ENCODE assay signal across 8 mouse cellular contexts in the genomic region with DNA sequence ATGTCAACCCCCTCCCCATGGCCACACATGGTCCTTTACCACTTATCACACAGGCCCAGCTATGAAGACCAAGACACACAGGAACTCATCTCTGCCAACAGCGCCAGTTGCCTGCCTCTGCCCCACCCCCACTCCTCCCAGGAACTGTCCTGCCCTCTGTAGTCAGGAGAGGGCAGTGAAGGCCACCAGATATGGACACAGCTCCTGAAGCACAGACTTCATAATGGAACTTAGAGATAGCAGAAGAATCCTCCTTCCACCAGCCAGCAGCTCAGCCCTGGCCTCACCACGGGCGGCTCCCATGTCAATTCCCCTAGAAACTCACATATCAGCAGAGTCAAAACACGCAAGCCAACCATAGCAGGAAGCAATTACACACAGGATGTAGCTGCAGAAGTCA. TPM values are rescaled to one million over a fixed set of nuclear protein-coding genes. Genes with fewer than 3 reads are reported as not detected.
DNase-seq lines count a peak whose midpoint lies in the region; ATAC-seq and TF ChIP-seq lines count a peak whose summit lies in the region.

No protein-coding gene starts in this region.

- H3K9ac ChIP-seq in kidney, postnatal 0 days (ENCODE audit: low read depth, low read length), result no peak overlapping the region
- no peak overlapping the region for H3K9ac ChIP-seq in embryonic facial prominence, embryonic 14.5 days (ENCODE audit: low read depth, low read length)
- H3K9ac ChIP-seq in hindbrain, embryonic 16.5 days (ENCODE audit: low read depth, low read length), result no peak overlapping the region
- no peak overlapping the region for H3K9ac ChIP-seq in liver, postnatal 0 days (replicated peaks)

- no peak overlapping the region for H3K27ac ChIP-seq in kidney, postnatal 0 days
- no peak overlapping the region for H3K27ac ChIP-seq in embryonic facial prominence, embryonic 14.5 days (replicated peaks; ENCODE audit: low read depth, low read length)
- H3K27ac ChIP-seq in hindbrain, embryonic 16.5 days (ENCODE audit: low read depth, low read length), result no peak overlapping the region
- no peak overlapping the region for H3K27ac ChIP-seq in liver, postnatal 0 days (ENCODE audit: low read depth)

- WGBS in kidney, postnatal 0 days, result 24% methylated on average over 4 of the region's 4 CpGs
- 17% methylated on average over 4 of the region's 4 CpGs for WGBS in embryonic facial prominence, embryonic 14.5 days
- WGBS in hindbrain, embryonic 16.5 days, result 28% methylated on average over 4 of the region's 4 CpGs
- 11% methylated on average over 4 of the region's 4 CpGs for WGBS in liver, postnatal 0 days (ENCODE audit: insufficient replicate concordance)

- DNase-seq in kidney, postnatal 0 days (ENCODE audit: low spot score), result peak; percentile 78
- no peak for DNase-seq in kidney, adult 11 months
- peak; percentile 63 to 77 for DNase-seq in adrenal gland, postnatal 36 days
- DNase-seq in embryonic facial prominence, embryonic 14.5 days (ENCODE audit: low spot score), result peak; percentile 21
- peak; percentile 56 for DNase-seq in liver, postnatal 0 days
- peak; percentile 23 for DNase-seq in right cerebral cortex, postnatal 25 days
- DNase-seq in thymus, postnatal 10 days (ENCODE audit: low spot score in 2 of 2), result no peak

- no peak overlapping the region for H3K4me3 ChIP-seq in kidney, postnatal 0 days (replicated peaks; ENCODE audit: low read depth, low read length)
- no peak overlapping the region for H3K4me3 ChIP-seq in embryonic facial prominence, embryonic 14.5 days (ENCODE audit: low read depth, low read length)
- no peak overlapping the region for H3K4me3 ChIP-seq in hindbrain, embryonic 16.5 days (ENCODE audit: low read length)
- no peak overlapping the region for H3K4me3 ChIP-seq in liver, postnatal 0 days (ENCODE audit: low read depth, low read length)

- no peaks in the 10 kb centered on the region for H3K27me3 ChIP-seq in kidney, postnatal 0 days (ENCODE audit: insufficient read depth, low read length)
- H3K27me3 ChIP-seq in embryonic facial prominence, embryonic 14.5 days (replicated peaks; ENCODE audit: control insufficient read depth, insufficient read depth, low read length), result no peaks in the 10 kb centered on the region
- peaks cover 2% of the 10 kb centered on the region; the same call in 1 of the 2 replicates for H3K27me3 ChIP-seq in hindbrain, embryonic 16.5 days (replicated peaks; ENCODE audit: control insufficient read depth, insufficient read depth, low read length)
- H3K27me3 ChIP-seq in liver, postnatal 0 days (ENCODE audit: insufficient read depth, low read length), result no peaks in the 10 kb centered on the region

- no peaks in the 10 kb centered on the region for H3K4me1 ChIP-seq in kidney, postnatal 0 days (replicated peaks; ENCODE audit: insufficient read depth, low read length)
- H3K4me1 ChIP-seq in embryonic facial prominence, embryonic 14.5 days (ENCODE audit: control insufficient read depth, insufficient read depth, low read length), result no peaks in the 10 kb centered on the region; the same call in 1 of the 2 replicates
- peaks cover 16% of the 10 kb centered on the region for H3K4me1 ChIP-seq in hindbrain, embryonic 16.5 days (ENCODE audit: control insufficient read depth, insufficient read depth, low read depth, low read length)
- H3K4me1 ChIP-seq in liver, postnatal 0 days (ENCODE audit: insufficient read depth), result no peaks in the 10 kb centered on the region

- no peaks in the 10 kb centered on the region for H3K9me3 ChIP-seq in kidney, postnatal 0 days (replicated peaks; ENCODE audit: low read length)
- no peaks in the 10 kb centered on the region for H3K9me3 ChIP-seq in embryonic facial prominence, embryonic 14.5 days (ENCODE audit: control insufficient read depth, low read length)
- no peaks in the 10 kb centered on the region for H3K9me3 ChIP-seq in hindbrain, embryonic 16.5 days (ENCODE audit: control insufficient read depth, low read length)
- H3K9me3 ChIP-seq in liver, postnatal 0 days (ENCODE audit: low read length), result no peaks in the 10 kb centered on the region

- TF ChIP-seq EP300 in liver, postnatal 0 days (IDR thresholded peaks at IDR 0.05; ENCODE audit: low read depth), result no peak

- no peaks in the 10 kb centered on the region for H3K36me3 ChIP-seq in kidney, postnatal 0 days (ENCODE audit: insufficient read depth, low read length)
- H3K36me3 ChIP-seq in embryonic facial prominence, embryonic 14.5 days (ENCODE audit: control insufficient read depth, insufficient read depth, low read length), result no peaks in the 10 kb centered on the region
- H3K36me3 ChIP-seq in hindbrain, embryonic 16.5 days (ENCODE audit: control insufficient read depth, insufficient read depth, low read length), result no peaks in the 10 kb centered on the region
- H3K36me3 ChIP-seq in liver, postnatal 0 days (replicated peaks; ENCODE audit: insufficient read depth, low read length), result no peaks in the 10 kb centered on the region

- peak; percentile 67 for TF ChIP-seq CTCF in kidney, postnatal 0 days (IDR thresholded peaks at IDR 0.05; ENCODE audit: low read depth)
- TF ChIP-seq CTCF in liver, postnatal 0 days (IDR thresholded peaks at IDR 0.05; ENCODE audit: low read depth), result peak; percentile 69

- no peak for ATAC-seq in kidney, postnatal 0 days (replicated peaks; ENCODE audit: low FRiP score, low read depth)
- ATAC-seq in embryonic facial prominence, embryonic 14.5 days (ENCODE audit: low read depth), result no peak
- peak; percentile 71 for ATAC-seq in hindbrain, embryonic 16.5 days
- peak; percentile 17; the same call in 1 of the 2 replicates for ATAC-seq in liver, postnatal 0 days

- no peak overlapping the region for H3K4me2 ChIP-seq in kidney, postnatal 0 days (ENCODE audit: low read length)
- H3K4me2 ChIP-seq in embryonic facial prominence, embryonic 14.5 days (ENCODE audit: low read depth, low read length), result no peak overlapping the region
- H3K4me2 ChIP-seq in hindbrain, embryonic 16.5 days (ENCODE audit: low read length), result no peak overlapping the region
- H3K4me2 ChIP-seq in liver, postnatal 0 days (ENCODE audit: low read depth, low read length), result no peak overlapping the region

RNA-seq across cellular contexts. Expression of gene Ccl1, which starts 49.9 kb away (rescaled TPM):
- polyA plus RNA-seq in kidney, postnatal 0 days (2015; fragmentation: Nextera tagmentation; extraction: Ambion mirVana), result not detected in 2 replicates
- not detected for total RNA-seq in adrenal gland, postnatal 36 days (2021)
- polyA plus RNA-seq in embryonic facial prominence, embryonic 14.5 days (2014; fragmentation: Nextera tagmentation; extraction: Ambion mirVana), result not detected in 2 replicates
- polyA plus RNA-seq in hindbrain, embryonic 16.5 days (2015; fragmentation: Nextera tagmentation; extraction: Ambion mirVana), result 0.46 TPM in 1 of 2 replicates, not detected in the other
- not detected in 2 replicates for polyA plus RNA-seq in liver, postnatal 0 days (2015; fragmentation: Nextera tagmentation; extraction: Ambion mirVana)

Comparison
In these comparisons a context has a peak if more than half of its experiments do, and no peak if none do; other contexts are left out.
1. DNase-seq: peak in kidney, postnatal 0 days (single experiment), adrenal gland, postnatal 36 days (2 of 2), embryonic facial prominence, embryonic 14.5 days (single experiment), liver, postnatal 0 days (single experiment) and right cerebral cortex, postnatal 25 days (single experiment); none in kidney, adult 11 months (single experiment) and thymus, postnatal 10 days (0 of 2).
2. ATAC-seq: peak in hindbrain, embryonic 16.5 days (single experiment) and liver, postnatal 0 days (single experiment); none in kidney, postnatal 0 days (single experiment) and embryonic facial prominence, embryonic 14.5 days (single experiment).